Mouse (Mus musculus): ENCODE data around the gene Tent5c.

The Tent5c gene

GRCm38 (mm10) chr3:100485390-100486132 is 3.6 kb downstream of the Tent5c start:
- peak; percentile 41 to 48 for DNase-seq

GRCm38 (mm10) chr3:100482971-100483610 is 6.0 kb downstream of the Tent5c start:
- no peak for DNase-seq

DNA sequence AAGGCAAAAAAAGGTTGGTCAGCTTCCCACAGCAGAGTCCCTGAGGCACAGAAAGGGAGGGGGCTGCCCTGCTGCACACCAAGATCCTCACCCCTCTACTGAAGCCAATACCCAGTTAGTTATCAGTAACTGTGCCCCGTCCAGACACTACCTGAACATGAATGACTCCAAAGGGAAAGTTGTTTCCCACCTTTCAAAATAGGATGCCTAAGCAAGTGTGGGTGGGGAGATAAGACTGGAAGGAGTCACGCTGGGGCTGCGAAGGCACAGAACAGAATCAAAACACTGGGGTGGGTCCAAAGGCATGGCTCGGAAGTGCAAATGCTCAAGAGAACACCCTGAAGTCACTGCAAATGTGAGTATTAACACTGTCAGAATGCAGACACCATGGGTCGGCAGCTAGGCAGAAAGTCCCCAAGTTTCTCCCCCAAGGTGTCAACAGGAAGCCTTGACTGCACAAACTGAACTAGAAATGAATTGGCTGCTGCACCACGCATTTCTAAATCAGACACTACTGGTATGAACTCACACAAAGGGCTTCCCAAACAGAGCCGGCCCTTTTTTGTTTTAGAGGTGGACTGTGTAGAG is 6.7 kb downstream of the Tent5c start:
- no peak for DNase-seq

DNA sequence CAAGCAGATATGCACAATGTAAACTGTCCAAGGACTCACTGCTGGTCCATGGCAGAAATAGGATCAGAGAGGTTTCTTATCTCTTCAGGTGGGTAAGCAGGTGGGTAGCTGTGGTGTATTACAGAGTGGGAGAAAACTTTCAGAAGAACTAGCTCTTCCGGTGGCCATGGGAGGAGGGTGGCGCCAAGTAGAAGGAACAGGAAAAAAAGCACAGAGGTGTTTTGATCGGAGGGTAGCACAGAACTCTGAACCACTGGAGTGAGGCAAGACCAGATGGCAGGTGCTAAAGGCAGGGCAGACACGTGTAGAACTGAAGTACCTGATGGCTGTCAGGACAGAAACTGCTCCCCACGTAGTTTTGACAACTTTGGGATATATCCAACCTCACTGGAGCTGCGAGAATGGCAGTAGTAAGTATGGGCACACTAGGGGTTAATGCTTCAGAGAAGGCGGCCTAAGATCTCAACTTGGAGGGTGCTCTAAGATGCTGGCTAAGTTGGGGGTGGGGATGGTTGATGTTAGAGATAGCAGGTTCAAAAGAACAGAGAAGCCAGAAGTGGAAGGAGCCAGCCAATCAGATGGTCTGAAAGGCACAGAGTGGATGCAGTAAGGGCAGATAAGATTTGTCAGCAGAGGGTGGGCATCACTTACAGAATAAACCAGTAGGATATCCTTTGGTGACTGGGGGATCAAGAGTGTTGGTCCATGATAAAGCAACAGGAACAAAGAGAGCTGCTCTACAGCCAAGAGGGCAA is 8.7 kb downstream of the Tent5c start:
- no peak for DNase-seq

DNA sequence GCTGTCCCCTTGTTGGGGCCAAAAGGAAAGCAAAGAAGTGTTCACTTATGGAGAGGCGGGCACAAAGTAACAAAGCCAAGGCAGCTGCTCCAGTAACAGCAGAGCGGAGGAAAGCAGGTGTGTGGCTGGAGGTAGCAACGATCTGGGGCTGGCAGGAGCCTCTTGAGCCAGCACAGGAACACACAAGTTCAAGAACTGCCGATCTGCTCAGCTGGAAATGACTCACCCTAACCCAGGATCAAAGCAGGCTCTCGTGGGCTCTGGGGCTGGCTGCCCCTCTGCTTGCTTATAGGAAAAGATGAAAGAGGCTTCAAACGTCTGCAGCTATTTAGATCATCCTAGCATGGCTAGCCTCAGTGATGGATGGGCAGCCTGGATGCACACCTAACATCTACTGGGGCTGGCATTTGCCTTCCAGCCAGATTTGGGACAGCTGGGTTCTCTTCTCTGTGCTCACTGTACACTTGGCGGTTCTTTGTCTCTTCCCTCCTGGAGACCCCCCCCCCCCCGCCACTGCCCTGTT is 14.1 kb downstream of the Tent5c start:
- DNase-seq = no peak

DNA sequence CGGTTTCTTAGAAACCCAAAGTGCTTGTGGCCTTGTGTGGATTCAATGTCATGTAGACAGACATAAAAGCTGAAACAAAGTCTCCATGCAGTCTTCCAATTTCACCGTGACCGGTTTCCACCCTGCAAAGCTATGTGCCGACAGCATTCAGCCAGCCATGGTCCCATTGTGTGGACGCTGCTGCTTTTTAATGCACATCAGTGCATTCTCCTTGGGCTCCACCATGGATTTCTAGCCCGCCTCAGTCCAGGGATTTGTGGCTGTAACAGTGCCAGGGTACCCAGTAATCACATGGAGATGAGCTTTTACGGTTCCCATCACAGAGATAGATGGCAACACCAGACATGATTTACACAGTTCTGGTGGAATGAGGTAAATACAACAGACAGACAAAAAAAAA is 14.6 kb downstream of the Tent5c start:
- no peak for DNase-seq

GRCm38 (mm10) chr3:100473146-100473545 is 16.0 kb downstream of the Tent5c start:
- peak; percentile 16 to 17 for DNase-seq

DNA sequence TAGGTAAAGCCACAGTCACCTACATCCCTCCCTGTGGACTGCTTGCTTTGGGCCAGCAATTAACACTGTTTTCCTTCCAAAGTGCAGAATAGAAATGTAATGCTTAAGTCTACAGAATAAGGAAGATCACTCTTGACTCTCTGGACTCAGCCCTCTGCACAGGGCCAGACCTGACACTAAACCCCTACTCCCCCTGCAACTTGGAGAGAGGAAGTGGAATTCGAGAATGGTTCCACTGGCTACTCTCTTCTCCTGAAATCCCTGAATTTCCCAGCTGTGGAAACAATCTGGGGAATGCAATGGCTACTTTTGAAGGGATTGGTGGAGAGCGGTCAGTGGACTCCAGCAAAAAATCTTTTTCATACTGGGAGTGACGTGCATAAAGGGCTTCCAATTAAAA is 18.2 kb downstream of the Tent5c start:
- no peak for DNase-seq

GRCm38 (mm10) chr3:100470101-100470500 is 19.0 kb downstream of the Tent5c start:
- no peak for DNase-seq

DNA sequence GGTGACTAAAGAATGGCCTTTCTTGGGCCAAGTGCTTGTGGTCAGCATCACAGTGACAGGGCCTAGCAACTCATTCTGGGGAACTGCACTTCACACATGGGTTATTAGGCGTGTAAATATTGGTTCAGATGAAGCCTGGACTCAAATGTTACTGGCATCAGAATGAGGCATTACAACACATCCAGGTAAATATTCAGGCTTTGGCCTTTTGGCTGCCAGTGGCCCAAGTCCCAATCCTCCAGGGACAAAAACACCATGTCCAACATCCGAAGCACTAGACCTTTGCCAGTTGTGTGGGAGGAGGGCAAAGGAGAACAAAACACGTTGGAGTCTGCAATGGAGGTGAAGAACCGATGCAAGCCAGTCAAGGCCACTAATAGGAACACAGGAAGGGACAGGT is 22.6 kb downstream of the Tent5c start:
- DNase-seq = no peak

DNA sequence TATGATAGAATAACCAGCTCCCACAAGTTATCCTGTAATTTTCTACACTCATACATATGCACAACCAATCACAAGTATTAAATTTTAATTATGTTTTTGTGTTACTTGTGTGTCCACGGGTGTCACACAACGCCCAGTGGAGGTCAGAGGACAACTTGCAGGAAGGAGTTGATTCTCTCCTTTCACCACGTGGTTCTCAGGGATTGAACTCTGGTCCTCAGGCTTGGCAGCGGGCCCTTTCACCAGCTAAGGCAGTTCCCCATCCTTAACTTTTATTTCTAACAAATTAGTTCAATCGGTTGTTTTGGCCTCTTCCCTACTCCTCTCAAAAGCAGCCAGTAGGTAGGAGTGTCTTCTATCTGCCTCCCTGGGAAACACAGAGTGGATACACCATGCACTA is 24.5 kb downstream of the Tent5c start:
- DNase-seq = peak; percentile 46 to 77

- no peak for DNase-seq
These were observed 25.2 kb downstream of the Tent5c start for GRCm38 (mm10) chr3:100463959-100464265.

DNA sequence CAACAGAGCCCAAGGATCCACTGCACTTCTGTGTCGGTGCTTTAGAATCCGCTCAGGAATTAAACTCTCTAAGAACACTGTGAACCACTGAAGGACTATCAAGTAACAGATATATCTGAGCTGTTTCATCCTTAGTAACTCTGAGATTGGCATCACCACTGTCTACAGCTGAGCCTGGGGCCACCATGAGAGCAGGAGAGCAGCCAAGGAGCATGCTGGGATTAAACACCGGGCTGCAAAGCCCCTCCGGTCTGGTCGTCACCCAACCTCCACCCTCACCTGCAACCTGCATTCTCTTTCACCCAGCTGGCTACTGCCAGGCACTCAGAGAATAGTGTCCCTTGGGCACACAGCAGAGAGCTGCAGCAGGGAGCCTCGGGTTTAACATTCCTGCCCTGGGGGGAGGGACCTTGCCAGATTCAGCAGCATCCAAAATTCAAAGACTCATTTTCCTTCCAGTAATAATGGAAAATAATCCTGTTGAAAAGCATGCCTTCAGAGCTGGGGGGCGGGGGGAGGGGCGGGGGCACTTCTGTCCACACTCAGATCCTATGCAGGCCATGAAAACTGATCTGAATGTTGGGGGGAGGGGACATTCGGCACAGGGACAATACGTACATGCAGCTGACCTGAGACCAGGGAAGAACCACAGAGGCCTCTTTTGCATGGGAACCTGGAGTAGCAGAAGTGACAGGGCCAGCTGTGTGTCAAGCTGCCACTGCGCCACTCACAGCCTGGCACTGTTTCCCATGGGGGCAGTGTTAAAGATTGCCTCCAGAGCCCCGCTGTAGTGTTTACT is 25.8 kb downstream of the Tent5c start:
- no peak for DNase-seq

- peak; percentile 75 to 82 for DNase-seq
These were observed 26.7 kb downstream of the Tent5c start for GRCm38 (mm10) chr3:100462235-100463083.

DNA sequence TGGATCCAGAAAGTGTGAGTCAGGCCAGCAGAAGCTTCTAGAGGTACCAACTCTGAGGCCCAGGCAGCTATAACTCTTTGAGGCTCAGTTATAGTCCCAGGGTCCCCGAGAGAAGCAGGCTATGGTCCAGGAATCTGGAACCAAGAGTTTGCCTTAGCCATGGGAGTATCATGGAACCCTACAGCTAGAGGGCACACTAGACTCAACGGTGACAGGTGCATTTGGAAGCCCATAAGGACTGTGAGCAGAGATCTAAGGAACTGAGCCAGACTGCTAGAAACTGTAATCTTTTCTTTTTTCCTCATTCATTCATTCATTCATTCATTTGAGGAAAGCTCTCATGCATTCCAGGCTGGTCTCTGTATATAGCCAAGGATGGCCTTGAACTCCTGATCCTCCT is 28.6 kb downstream of the Tent5c start:
- DNase-seq = no peak

DNA sequence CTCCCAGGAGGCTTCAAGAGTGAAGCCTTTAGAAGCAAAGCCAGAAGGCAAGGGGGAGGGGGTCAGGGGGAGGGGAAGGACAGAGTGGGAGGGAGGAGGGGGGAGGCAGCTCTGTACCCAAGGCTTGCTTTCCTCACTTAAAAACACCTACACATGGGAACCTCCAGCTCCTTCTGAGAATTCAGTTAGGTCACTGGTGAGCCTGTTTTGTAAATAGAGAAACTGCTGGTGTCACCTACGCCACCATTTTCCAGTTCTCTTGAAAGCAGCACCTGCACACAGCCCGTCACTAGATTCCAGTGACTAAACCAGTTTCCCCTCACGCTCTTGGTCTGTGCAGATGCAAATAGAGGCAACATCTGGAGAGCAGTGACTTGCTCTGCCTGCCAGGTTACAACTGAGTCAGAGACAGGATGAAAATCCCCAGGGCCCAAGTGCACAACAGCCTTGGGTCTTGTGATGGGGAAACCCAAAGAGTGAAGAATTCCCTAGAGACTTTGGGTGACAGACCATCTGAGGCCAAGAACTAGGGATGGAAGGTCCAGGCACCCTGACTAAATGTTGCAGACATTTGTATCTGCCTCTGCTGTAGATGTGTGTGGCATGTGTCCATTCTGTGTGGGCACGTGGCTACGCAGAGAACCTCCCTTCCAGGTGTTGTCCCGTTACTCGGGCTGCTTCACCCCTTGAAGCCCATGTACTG is 45.2 kb downstream of the Tent5c start:
- DNase-seq = no peak

DNA sequence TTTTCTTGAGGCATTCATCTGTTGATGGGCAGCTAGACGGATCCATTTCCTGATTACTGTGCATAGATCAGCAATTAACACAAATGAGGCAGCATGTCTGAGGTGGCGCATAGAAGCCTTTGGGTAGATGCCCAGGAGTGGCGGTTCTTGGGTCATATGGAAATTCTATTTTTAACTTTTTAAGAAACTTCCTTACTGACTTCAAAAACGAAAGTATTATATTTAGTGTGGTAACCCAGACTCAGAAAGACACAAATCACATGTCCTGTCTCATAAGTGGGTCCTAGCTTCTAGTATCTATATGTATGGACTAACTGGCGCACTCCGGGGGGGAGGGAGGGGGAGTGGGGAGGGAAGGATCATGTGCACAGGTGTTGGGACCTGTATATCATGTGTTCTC is 46.6 kb downstream of the Tent5c start:
- DNase-seq = no peak

DNA sequence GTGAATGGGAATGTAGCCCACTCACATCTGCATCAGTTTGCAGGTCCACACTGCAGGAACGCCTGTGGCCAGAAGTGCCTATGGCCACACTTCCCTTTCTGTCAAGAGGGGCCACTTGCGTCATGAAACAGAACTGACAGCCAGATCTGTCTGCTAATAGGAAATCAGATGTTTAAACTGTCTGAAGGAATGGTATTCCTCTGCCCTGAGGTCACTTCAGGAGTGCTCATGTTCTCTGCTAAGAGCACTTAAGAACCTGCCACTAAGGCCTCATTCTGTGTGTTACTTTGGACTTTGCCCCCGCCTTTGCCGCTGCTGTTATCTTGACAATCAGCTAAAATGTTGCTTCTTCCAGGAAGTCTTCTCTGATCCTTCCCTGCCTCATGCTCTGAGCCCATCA is 48.4 kb downstream of the Tent5c start:
- peak in 1 of 2 experiments; percentile 40 for DNase-seq

DNA sequence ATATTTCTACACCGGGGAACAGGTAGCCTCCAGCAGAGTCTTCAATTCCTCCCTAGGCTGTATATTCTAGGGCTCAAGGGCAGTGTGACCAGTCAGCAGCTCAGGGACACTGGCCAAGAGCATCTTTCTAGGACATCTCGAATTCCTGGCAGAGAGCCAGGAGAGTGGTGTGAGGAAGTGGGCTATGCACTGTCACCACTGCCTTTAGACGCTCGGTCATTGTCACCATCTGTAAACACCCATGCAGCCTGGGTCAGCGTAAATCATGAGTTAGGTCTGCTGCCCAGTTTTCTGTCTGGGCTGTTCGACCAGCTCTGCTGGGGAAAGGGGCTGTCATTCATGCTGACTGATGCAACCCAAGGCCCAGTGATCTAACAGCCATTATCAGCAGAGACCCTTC is 49.1 kb downstream of the Tent5c start:
- peak in 1 of 2 experiments; percentile 25 for DNase-seq

- DNase-seq = no peak
These were observed 50.0 kb downstream of the Tent5c start for GRCm38 (mm10) chr3:100439088-100439487.

GRCm38 (mm10) chr3:100438461-100439002 is 50.6 kb downstream of the Tent5c start:
- DNase-seq = no peak

Measured in kidney, postnatal 36 days (tissue).